Mouse (Mus musculus) cortical plate, adult 2 months (tissue): ENCODE data around the gene Spns2.

ENCODE experiments used
- CTCF ChIP-seq: fragments of 200-500 bp; IDR thresholded peaks from 2 replicates; pipeline ENCODE4 v1.5.1; 2011; ENCODE audit warnings: mild to moderate bottlenecking, control low read depth, low read length; ENCODE audit not compliant: insufficient read depth; ENCODE audit errors: extremely low read depth
- POLR2A ChIP-seq: fragments of 200-500 bp; IDR thresholded peaks from 2 replicates; pipeline ENCODE4 v1.6.1; 2011; ENCODE audit warnings: mild to moderate bottlenecking, low read length, control low read depth; ENCODE audit not compliant: insufficient read depth; ENCODE audit errors: extremely low read depth

DNA sequence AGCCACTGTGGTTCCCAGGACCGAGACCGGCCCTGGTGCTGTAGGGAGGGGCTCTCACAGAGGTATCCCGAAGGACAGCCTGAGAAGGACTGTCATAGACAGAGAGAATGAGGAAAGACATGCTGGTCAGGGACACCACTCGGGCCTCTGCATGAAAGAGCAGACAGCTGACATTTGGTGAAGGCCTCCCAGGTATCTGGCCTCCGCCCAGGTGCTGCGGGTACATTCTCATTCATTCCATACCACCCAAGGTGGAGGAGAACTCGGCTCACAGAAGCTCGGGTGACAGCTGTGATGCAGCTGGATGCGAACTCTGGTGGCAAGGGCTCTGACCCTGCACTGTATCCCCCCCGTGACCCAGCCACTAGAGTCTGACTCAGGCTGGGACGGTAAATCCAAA, 3.7 kb downstream of the Spns2 start:
- no peak for TF ChIP-seq POLR2A
- TF ChIP-seq CTCF: no peak
